Mouse (Mus musculus) ES-E14 (cell line): ENCODE results near the gene Gm49395. TPM values are rescaled to one million over a fixed set of nuclear protein-coding genes. Genes with fewer than 3 reads are reported as not detected.

Source experiments
- DNase-seq: peaks from one replicate; pipeline ENCODE4 v3.0.0-alpha.2; 2013; ENCODE audit warnings: low read depth, low spot score
- H3K27ac ChIP-seq: 2 replicates; pipeline ENCODE4 v1.5.1; 2012; ENCODE audit warnings: low read depth, mild to moderate bottlenecking, low read length, moderate library complexity, mixed read lengths; ENCODE audit not compliant: poor library complexity, insufficient read depth, severe bottlenecking
- H3K36me3 ChIP-seq: 2 replicates; pipeline ENCODE4 v1.6.1; 2012; ENCODE audit warnings: mild to moderate bottlenecking, low read length, moderate library complexity, mixed read lengths; ENCODE audit not compliant: control insufficient read depth, poor library complexity, insufficient read depth, severe bottlenecking
- H3K4me1 ChIP-seq, 2 experiments: fragments of 150-350 bp in 1 of 2; sonication (generic) in 1 of 2; 2 replicates each; pipeline ENCODE4 v1.6.1; 2012; ENCODE audit warnings: low read length in 2 of 2, mild to moderate bottlenecking in 1 of 2, mixed read lengths in 1 of 2; ENCODE audit not compliant: control insufficient read depth in 2 of 2, insufficient read depth in 2 of 2, poor library complexity in 1 of 2
- H3K4me3 ChIP-seq, 2 experiments: fragments of 150-350 bp in 1 of 2; sonication (generic) in 1 of 2; 2 replicates each; pipeline ENCODE4 v1.5.1; 2012; ENCODE audit warnings: low read length in 2 of 2, low read depth in 1 of 2, mild to moderate bottlenecking in 1 of 2, mixed read lengths in 1 of 2; ENCODE audit not compliant: insufficient read depth in 1 of 2, poor library complexity in 1 of 2, severe bottlenecking in 1 of 2
- H3K9ac ChIP-seq: 2 replicates; pipeline ENCODE4 v1.6.1; 2012; ENCODE audit warnings: low read depth, mild to moderate bottlenecking, low read length, mixed read lengths; ENCODE audit not compliant: poor library complexity, insufficient read depth, severe bottlenecking
- H3K9me3 ChIP-seq: fragments of 150-350 bp; sonication (generic); 2 replicates; pipeline ENCODE4 v1.6.1; 2012; ENCODE audit warnings: low read depth, mild to moderate bottlenecking, low read length; ENCODE audit not compliant: control insufficient read depth, insufficient read depth
- CHD2 ChIP-seq: IDR thresholded peaks from 2 replicates; pipeline ENCODE4 v1.6.1; 2014; ENCODE audit warnings: mild to moderate bottlenecking, low read depth, low read length, inconsistent platforms
- HCFC1 ChIP-seq: IDR thresholded peaks from 2 replicates; pipeline ENCODE4 v1.6.1; 2012; ENCODE audit warnings: low read length, inconsistent platforms, borderline replicate concordance; ENCODE audit not compliant: insufficient read depth
- MAFK ChIP-seq: IDR thresholded peaks from 2 replicates; pipeline ENCODE4 v1.6.1; 2014; ENCODE audit warnings: mild to moderate bottlenecking, low read depth, low read length, inconsistent platforms; ENCODE audit not compliant: insufficient read depth
- ZC3H11A ChIP-seq: IDR thresholded peaks from 2 replicates; pipeline ENCODE4 v1.6.1; 2012; ENCODE audit warnings: low read depth, mild to moderate bottlenecking, inconsistent platforms, low read length, borderline replicate concordance
- ZNF384 ChIP-seq: IDR thresholded peaks from 2 replicates; pipeline ENCODE4 v1.6.1; 2012; ENCODE audit warnings: low read depth, low read length, inconsistent platforms
- in situ Hi-C, 2 experiments: fragments of 600-800 bp; cut with MboI; formaldehyde crosslinking; loops; one replicate each; pipeline ENCODE4 v1.15.1; 2025; ENCODE audit warnings: low sequenced_read_pairs in 2 of 2, inconsistent platforms in 1 of 2; ENCODE audit not compliant: unreplicated experiment in 2 of 2
- total RNA-seq: library from RNA; depleted of rRNA; stranded (reverse); fragments of 300-350 nt; gene quantifications from 2 replicates; pipeline ENCODE4 v1.2.3, GENCODE M21; 2012

The Gm49395 gene
- total RNA-seq, 1 experiment = 4.8 TPM

- Histone ChIP-seq H3K9me3 (no peaks in the 10 kb centered on the region), H3K4me3 (no peak overlapping the region), H3K9ac (no peak overlapping the region), H3K36me3 (no peaks in the 10 kb centered on the region), H3K27ac (no peak overlapping the region), H3K4me1 (peaks cover 0 to 4% of the 10 kb centered on the region in 2 experiments; a peak in 1 of 4 replicates)
- TF ChIP-seq ZC3H11A (no peak), HCFC1 (no peak), MAFK (no peak), CHD2 (no peak), ZNF384 (no peak)
- DNase-seq = no peak
- in situ Hi-C loops = no loop called here
Measured at GRCm38 (mm10) chr13:115098227-115098626, 3.5 kb downstream of the Gm49395 start.

GRCm38 (mm10) chr13:115096965-115097364 lies 4.8 kb downstream of the Gm49395 start:
- no peak overlapping the region for H3K9ac ChIP-seq
- H3K9me3 ChIP-seq = no peaks in the 10 kb centered on the region
- H3K27ac ChIP-seq = no peak overlapping the region
- TF ChIP-seq MAFK = no peak
- TF ChIP-seq CHD2 = no peak
- TF ChIP-seq HCFC1 = no peak
- TF ChIP-seq ZNF384 = no peak
- TF ChIP-seq ZC3H11A = no peak
- no peak for DNase-seq
- peaks cover 0 to 4% of the 10 kb centered on the region in 2 experiments; a peak in 1 of 4 replicates for H3K4me1 ChIP-seq
- no peaks in the 10 kb centered on the region for H3K36me3 ChIP-seq
- H3K4me3 ChIP-seq = no peak overlapping the region
- in situ Hi-C loops = no loop called here

GRCm38 (mm10) chr13:115096216-115096615 lies 5.5 kb downstream of the Gm49395 start:
- in situ Hi-C loops = no loop called here
- TF ChIP-seq ZNF384 (no peak), HCFC1 (no peak), CHD2 (no peak), ZC3H11A (no peak), MAFK (no peak)
- H3K36me3 ChIP-seq = no peaks in the 10 kb centered on the region
- no peaks in the 10 kb centered on the region for H3K9me3 ChIP-seq
- no peak overlapping the region for H3K27ac ChIP-seq
- DNase-seq = no peak
- no peak overlapping the region for H3K4me3 ChIP-seq
- peaks cover 0 to 6% of the 10 kb centered on the region in 2 experiments; a peak in 1 of 4 replicates for H3K4me1 ChIP-seq
- no peak overlapping the region for H3K9ac ChIP-seq

GRCm38 (mm10) chr13:115095392-115095791 lies 6.3 kb downstream of the Gm49395 start:
- DNase-seq = no peak
- H3K9me3 ChIP-seq = no peaks in the 10 kb centered on the region
- no peak overlapping the region for H3K9ac ChIP-seq
- no peak overlapping the region for H3K27ac ChIP-seq
- H3K36me3 ChIP-seq = no peaks in the 10 kb centered on the region
- H3K4me3 ChIP-seq = no peak overlapping the region
- peaks cover 0 to 8% of the 10 kb centered on the region in 2 experiments; a peak in 1 of 4 replicates for H3K4me1 ChIP-seq
- in situ Hi-C loops = no loop called here
- TF ChIP-seq CHD2 = no peak
- no peak for TF ChIP-seq HCFC1
- no peak for TF ChIP-seq ZNF384
- TF ChIP-seq MAFK = no peak
- TF ChIP-seq ZC3H11A = no peak

- Histone ChIP-seq H3K9ac (no peak overlapping the region), H3K4me1 (peaks cover 0 to 14% of the 10 kb centered on the region in 2 experiments; a peak in 1 of 4 replicates), H3K36me3 (peaks cover 9% of the 10 kb centered on the region), H3K4me3 (no peak overlapping the region), H3K9me3 (no peaks in the 10 kb centered on the region), H3K27ac (no peak overlapping the region)
- TF ChIP-seq ZNF384 (no peak), MAFK (no peak)
- in situ Hi-C loops = no loop called here
- DNase-seq = no peak
Measured at GRCm38 (mm10) chr13:115091511-115091910, 10.2 kb downstream of the Gm49395 start.
